Mouse (Mus musculus) activated CD4-positive, CD25-positive, alpha-beta regulatory T cell (primary cell): ENCODE data around the gene Klf7. TPM values are rescaled to one million over a fixed set of nuclear protein-coding genes. Genes with fewer than 3 reads are reported as not detected.

Experiments
- polyA plus RNA-seq, 2 experiments: library from polyadenylated mRNA; unstranded; fragments of 100-300 nt; shearing (Covaris generic); gene quantifications; one replicate each; pipeline ENCODE4 v1.2.1; 2017

Klf7 gene
- polyA plus RNA-seq = 10 to 100 TPM; 11.7 to 16.9 TPM

GRCm38 (mm10) chr1:64121559-64122465 lies at the start of gene Klf7:
TSS of gene Klf7 (minus strand) at chr1:64122282.

